Mouse (Mus musculus): ENCODE data around the gene Babam2.
A peak's percentile ranks its signal among the peaks of the same experiment; 100 is the strongest.

The Babam2 gene

GRCm38 (mm10) chr5:31697644-31698296 lies at the start of gene Babam2:
TSS of gene Babam2 (plus strand) at chr5:31697684.
- peak; percentile 76 for DNase-seq (ENCODE audit: low read depth)

GRCm38 (mm10) chr5:31650518-31651288 lies 46.8 kb upstream of the Babam2 start:
- DNase-seq (ENCODE audit: low read depth): no peak

- DNase-seq (ENCODE audit: low read depth): no peak
Observed at GRCm38 (mm10) chr5:31655688-31656190, 41.7 kb upstream of the Babam2 start.

DNA sequence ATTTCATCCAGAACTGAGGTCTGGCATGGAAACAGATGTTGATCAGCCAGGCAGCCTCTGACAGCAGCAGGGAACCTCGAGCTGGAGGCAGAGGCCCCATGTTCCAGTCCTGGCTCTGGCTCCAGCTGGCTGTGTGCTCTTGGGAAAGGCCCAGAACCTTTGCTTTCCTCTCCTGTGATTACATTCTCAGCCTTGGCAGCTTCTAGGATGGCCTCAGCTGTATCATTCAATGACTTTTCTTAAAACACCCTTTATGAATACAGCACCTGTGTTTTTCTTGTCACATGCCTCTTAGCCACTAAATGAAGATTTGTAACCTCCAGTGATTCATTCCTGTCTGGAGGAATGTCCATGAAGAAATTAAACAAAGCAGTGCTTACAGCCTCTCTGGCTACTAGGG lies 31.3 kb upstream of the Babam2 start:
- no peak for DNase-seq (ENCODE audit: low read depth)

- DNase-seq (ENCODE audit: low read depth): no peak
Observed at GRCm38 (mm10) chr5:31668325-31668968, 29.0 kb upstream of the Babam2 start.

GRCm38 (mm10) chr5:31669984-31670383 lies 27.5 kb upstream of the Babam2 start:
- no peak for DNase-seq (ENCODE audit: low read depth)

DNA sequence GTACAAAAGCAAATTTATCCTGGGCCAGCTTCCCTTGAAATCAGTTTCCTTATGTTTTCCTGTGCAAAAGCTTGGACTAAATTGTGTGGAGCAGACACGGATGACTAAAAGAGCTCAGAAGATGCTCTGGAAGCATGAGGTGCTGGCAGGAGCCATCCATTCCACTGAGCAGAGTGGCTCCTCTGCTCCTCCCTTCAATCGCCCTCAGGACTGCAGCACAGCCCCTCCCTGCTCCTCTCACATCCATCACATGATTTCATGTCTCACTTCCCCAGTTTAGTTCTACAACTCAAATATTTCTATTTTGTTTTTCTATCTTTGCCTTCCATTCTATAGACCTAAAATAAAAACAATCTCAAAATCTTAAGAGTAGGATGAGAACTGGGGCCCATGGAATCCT lies 26.3 kb upstream of the Babam2 start:
- DNase-seq (ENCODE audit: low read depth): no peak

DNA sequence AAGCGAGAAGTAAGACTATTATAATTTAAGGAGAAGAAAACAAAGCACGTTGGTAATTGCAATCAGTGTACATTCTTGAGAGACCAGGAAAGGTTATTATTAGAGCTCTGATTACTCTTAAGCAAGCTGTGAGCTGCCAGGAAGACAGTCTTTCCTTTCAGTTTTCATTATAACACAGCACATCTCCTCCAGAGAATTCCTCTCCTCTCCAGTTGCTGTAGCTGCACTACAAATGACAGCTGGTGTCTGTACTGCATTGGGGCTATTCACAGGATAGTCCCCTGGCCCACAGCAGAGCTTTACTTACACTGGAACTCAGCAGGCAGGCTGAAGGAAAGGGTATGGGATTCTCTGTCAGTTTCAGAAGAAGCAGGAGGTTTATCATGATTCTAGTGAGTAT lies 24.1 kb upstream of the Babam2 start:
- DNase-seq (ENCODE audit: low read depth): no peak

- DNase-seq (ENCODE audit: low read depth): no peak
Observed at GRCm38 (mm10) chr5:31678000-31678399, 19.5 kb upstream of the Babam2 start.

GRCm38 (mm10) chr5:31680183-31680582 lies 17.3 kb upstream of the Babam2 start:
- DNase-seq (ENCODE audit: low read depth): no peak

- no peak for DNase-seq (ENCODE audit: low read depth)
Observed at GRCm38 (mm10) chr5:31682305-31682704, 15.2 kb upstream of the Babam2 start.

GRCm38 (mm10) chr5:31686040-31686439 lies 11.4 kb upstream of the Babam2 start:
- peak; percentile 74 for DNase-seq (ENCODE audit: low read depth)

DNA sequence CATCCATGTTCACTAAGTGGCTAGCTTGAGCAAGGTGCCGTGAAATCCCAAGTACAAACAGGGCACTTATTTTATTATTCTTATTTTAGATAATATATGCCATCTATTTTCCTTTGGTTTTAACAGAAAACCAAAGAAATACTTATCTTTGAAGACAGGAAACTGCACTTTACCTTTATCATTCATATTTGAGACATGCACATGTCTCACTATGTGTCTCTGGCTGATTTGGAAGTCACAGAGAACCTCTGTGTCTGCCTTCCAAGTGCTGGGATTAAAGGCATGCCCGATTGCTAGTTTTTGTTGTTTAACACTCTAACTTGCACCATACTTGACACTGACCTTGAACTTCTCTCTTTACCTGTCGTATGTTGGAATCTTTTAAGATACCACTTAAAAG lies 9.5 kb upstream of the Babam2 start:
- DNase-seq (ENCODE audit: low read depth): no peak

- DNase-seq (ENCODE audit: low read depth): no peak
Observed at GRCm38 (mm10) chr5:31693191-31693590, 4.3 kb upstream of the Babam2 start.

DNA sequence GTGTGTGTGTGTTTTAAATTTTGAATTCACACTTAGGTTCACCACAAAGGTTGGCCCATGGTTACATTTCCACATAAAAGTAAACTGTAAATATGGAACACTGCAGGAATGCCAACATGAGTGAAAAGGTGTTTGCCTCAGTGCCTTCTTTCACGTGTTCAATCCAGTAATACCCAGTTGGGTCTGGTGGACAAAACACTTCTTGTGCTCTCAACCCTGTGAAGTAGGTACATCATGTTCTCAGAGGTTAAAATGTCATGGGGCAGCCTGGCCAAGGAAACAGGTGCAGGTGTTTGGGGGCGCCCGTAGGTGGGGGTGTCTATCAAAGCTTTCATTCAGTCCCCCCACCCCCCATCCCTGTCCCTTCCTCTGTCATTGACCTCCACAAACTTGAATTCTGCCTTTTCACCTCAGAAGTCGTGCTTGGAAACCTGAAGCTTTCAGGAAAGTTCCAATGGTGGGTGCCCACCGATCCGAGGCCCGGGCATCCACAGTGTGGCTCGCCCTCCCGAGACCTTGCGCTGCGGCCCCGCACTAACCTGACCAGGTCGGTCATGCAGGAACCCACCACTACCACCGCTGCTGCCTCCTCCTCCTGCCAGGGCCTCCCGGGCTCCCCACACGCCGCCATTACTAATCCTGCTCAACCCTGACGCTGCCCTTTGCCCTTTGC lies 377 bp upstream of the Babam2 start, which contains the start of gene Rbks:
Rbks (minus strand) TSS at position 657 of the 673 bp plus-strand sequence.
- DNase-seq (ENCODE audit: low read depth): no peak

DNA sequence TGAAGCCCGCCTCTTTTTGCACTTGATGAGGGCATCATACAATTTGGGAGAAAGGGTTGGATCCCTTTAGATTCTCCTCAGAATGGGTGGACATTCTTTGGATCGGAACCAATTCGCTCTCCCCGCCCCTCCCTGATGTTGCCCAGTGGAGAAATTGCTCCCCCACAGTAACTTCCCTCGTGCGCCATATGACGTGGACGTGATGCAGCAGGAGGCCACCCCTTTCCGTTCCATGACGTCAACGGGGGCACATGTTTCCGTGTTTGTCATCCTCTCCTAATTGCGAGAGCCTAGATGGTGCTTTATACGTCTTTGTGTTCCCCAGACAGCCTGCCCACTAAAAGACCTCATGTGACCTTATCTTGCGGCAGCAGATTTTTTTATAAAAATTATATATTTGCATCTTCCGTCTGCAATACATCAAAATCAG lies 828 bp downstream of the Babam2 start:
- DNase-seq (ENCODE audit: low read depth): peak; percentile 91

- DNase-seq (ENCODE audit: low read depth): no peak
Observed at GRCm38 (mm10) chr5:31698931-31699330, 1.4 kb downstream of the Babam2 start.

- no peak for DNase-seq (ENCODE audit: low read depth)
Observed at GRCm38 (mm10) chr5:31699397-31699796, 1.9 kb downstream of the Babam2 start.

GRCm38 (mm10) chr5:31704971-31705370 lies 7.5 kb downstream of the Babam2 start:
- DNase-seq (ENCODE audit: low read depth): no peak

DNA sequence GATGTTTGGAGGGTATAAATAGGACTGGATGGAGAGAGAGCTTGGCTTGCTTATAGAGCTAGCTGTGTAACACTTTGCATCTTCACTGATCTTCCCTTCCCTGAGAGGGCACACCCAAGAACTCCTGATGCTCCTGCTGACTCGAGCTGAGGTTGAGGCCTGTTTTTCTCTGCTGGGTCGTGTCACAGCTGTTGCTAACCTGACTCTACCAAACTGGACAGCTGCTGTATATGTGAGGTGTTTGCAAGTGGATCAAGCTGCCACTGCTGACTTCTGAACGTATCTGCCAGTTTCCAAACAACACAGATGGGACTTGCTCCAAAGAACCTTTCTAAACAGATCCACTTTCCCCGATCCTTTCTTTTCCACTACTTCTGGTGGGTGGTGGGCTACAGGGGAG lies 9.3 kb downstream of the Babam2 start:
- DNase-seq (ENCODE audit: low read depth): no peak

DNA sequence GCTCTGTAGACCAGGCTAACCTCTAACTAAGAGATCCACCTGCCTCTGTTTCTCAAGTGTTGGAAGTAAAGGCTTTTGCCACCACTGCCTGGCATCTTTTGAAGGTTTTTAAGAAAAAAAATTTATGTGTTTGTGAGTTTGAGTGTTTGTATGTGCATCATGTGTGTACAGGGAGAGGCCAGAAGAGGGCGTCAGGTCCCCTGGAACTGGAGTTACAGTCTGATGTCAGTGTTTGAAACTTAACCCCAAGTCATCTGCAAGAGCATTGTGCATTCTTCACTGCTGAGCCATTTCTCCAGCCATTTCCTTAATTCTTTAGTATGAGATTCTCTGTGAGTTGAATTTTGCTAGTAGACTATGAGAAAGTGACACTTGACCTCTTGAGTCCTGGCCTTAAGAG lies 11.9 kb downstream of the Babam2 start:
- DNase-seq (ENCODE audit: low read depth): no peak

- no peak for DNase-seq (ENCODE audit: low read depth)
Observed at GRCm38 (mm10) chr5:31713280-31713711, 15.8 kb downstream of the Babam2 start.
